Mouse (Mus musculus) hindbrain, embryonic 11.5 days (tissue): ENCODE results near the gene Cdh24. TPM values are rescaled to one million over a fixed set of nuclear protein-coding genes. Genes with fewer than 3 reads are reported as not detected.

Experiments
- ATAC-seq: fragments of 200-750 bp; cut with Nextera tagmentation; 2 replicates; pipeline ENCODE4 v1.8.0; 2017; ENCODE audit warnings: mild to moderate bottlenecking, moderate TSS enrichment, moderate library complexity; ENCODE audit not compliant: low FRiP score
- DNase-seq: peaks from one replicate; pipeline ENCODE4 v3.0.0-alpha.2; 2015; ENCODE audit warnings: low spot score
- H3K27ac ChIP-seq: fragments of 300-500 bp; sonication (generic); 2 replicates; pipeline ENCODE4 v1.5.1; 2014; ENCODE audit warnings: mild to moderate bottlenecking, low read depth, low read length
- H3K27me3 ChIP-seq: fragments of 300-500 bp; sonication (generic); 2 replicates; pipeline ENCODE4 v1.6.1; 2014; ENCODE audit warnings: mild to moderate bottlenecking, low read length, moderate library complexity, mixed read lengths; ENCODE audit not compliant: control insufficient read depth, insufficient read depth
- H3K36me3 ChIP-seq: fragments of 300-500 bp; sonication (generic); 2 replicates; pipeline ENCODE4 v1.6.1; 2014; ENCODE audit warnings: mild to moderate bottlenecking, low read length, moderate library complexity, mixed read lengths; ENCODE audit not compliant: control insufficient read depth, insufficient read depth
- H3K4me1 ChIP-seq: fragments of 300-500 bp; sonication (generic); replicated peaks from 2 replicates; pipeline ENCODE4 v1.6.1; 2014; ENCODE audit warnings: low read length, mixed read lengths; ENCODE audit not compliant: control insufficient read depth, insufficient read depth
- H3K4me2 ChIP-seq: fragments of 300-500 bp; sonication (generic); replicated peaks from 2 replicates; pipeline ENCODE4 v1.6.1; 2014; ENCODE audit warnings: mild to moderate bottlenecking, low read depth, low read length
- H3K4me3 ChIP-seq: fragments of 300-500 bp; sonication (generic); 2 replicates; pipeline ENCODE4 v1.5.1; 2014; ENCODE audit warnings: low read depth, low read length
- H3K9ac ChIP-seq: fragments of 300-500 bp; sonication (generic); 2 replicates; pipeline ENCODE4 v1.6.1; 2014; ENCODE audit warnings: low read depth, low read length
- H3K9me3 ChIP-seq: fragments of 300-500 bp; sonication (generic); 2 replicates; pipeline ENCODE4 v1.6.1; 2016; ENCODE audit warnings: low read length; ENCODE audit not compliant: control insufficient read depth
- WGBS: fragments of 180-500 bp; shearing (Covaris S2); extraction: QIAGEN DNeasy Blood & Tissue Kit; methylation state at CpG from one replicate; pipeline ENCODE4 v1.1.7; 2014; 5-methylcytosine and 5-hydroxymethylcytosine counted together
- polyA plus RNA-seq: library from polyadenylated mRNA; unstranded; fragments of >200 nt; fragmentation: Nextera tagmentation; extraction: Ambion mirVana; gene quantifications from 2 replicates; pipeline ENCODE4 v1.2.1, GENCODE M21; 2014

The Cdh24 gene
- polyA plus RNA-seq, 1 experiment from 2014 or later, result 8.1 TPM

- Histone ChIP-seq H3K27ac (no peak overlapping the region), H3K4me1 (no peaks in the 10 kb centered on the region), H3K9ac (no peak overlapping the region), H3K27me3 (no peaks in the 10 kb centered on the region), H3K4me3 (no peak overlapping the region), H3K9me3 (no peaks in the 10 kb centered on the region), H3K36me3 (0 out of 2 replicates have a peak, but pooled peaks cover 2% of the 10 kb centered on the region), H3K4me2 (no peak overlapping the region)
- WGBS, result 87% methylated on average over 2 of the region's 2 CpGs
- ATAC-seq (no peak), DNase-seq (no peak)
These were observed 33.2 kb upstream of the Cdh24 start for GRCm38 (mm10) chr14:54674317-54674716.

- DNase-seq, result peak; percentile 59
- peaks cover 9% of the 10 kb centered on the region; the same call in 1 of the 2 replicates for H3K36me3 ChIP-seq
- no peak overlapping the region for H3K4me2 ChIP-seq
- no peaks in the 10 kb centered on the region for H3K4me1 ChIP-seq
- no peaks in the 10 kb centered on the region for H3K9me3 ChIP-seq
- no peak overlapping the region for H3K27ac ChIP-seq
- H3K4me3 ChIP-seq, result no peak overlapping the region
- no peaks in the 10 kb centered on the region for H3K27me3 ChIP-seq
- ATAC-seq, result no peak
- no peak overlapping the region for H3K9ac ChIP-seq
- 90% methylated on average over 4 of the region's 4 CpGs for WGBS
These were observed 28.2 kb upstream of the Cdh24 start for GRCm38 (mm10) chr14:54669381-54669780.

- Histone ChIP-seq H3K4me2 (no peak overlapping the region), H3K36me3 (peaks cover 26% of the 10 kb centered on the region), H3K9me3 (no peaks in the 10 kb centered on the region), H3K4me3 (no peak overlapping the region), H3K27ac (no peak overlapping the region), H3K9ac (no peak overlapping the region), H3K27me3 (no peaks in the 10 kb centered on the region), H3K4me1 (no peaks in the 10 kb centered on the region)
- DNase-seq, result no peak
- ATAC-seq, result no peak
- WGBS, result 88% methylated on average over 10 of the region's 10 CpGs
These were observed 23.5 kb upstream of the Cdh24 start for GRCm38 (mm10) chr14:54664477-54665222.

- H3K4me2 ChIP-seq, result no peak overlapping the region
- no peaks in the 10 kb centered on the region for H3K27me3 ChIP-seq
- WGBS, result 94% methylated on average over 2 of the region's 2 CpGs
- no peak overlapping the region for H3K27ac ChIP-seq
- peaks cover 26% of the 10 kb centered on the region for H3K36me3 ChIP-seq
- no peak overlapping the region for H3K4me3 ChIP-seq
- no peak for DNase-seq
- no peak overlapping the region for H3K9ac ChIP-seq
- no peaks in the 10 kb centered on the region for H3K4me1 ChIP-seq
- H3K9me3 ChIP-seq, result no peaks in the 10 kb centered on the region
- no peak for ATAC-seq
These were observed 18.8 kb upstream of the Cdh24 start for GRCm38 (mm10) chr14:54660009-54660408.

- H3K27me3 ChIP-seq, result no peaks in the 10 kb centered on the region
- H3K4me3 ChIP-seq, result peak overlapping the region; percentile 65
- H3K27ac ChIP-seq, result peak overlapping the region; percentile 82
- peaks cover 17% of the 10 kb centered on the region for H3K36me3 ChIP-seq
- H3K9ac ChIP-seq, result peak overlapping the region; percentile 88
- peaks cover 5% of the 10 kb centered on the region; the same call in 1 of the 2 replicates for H3K4me1 ChIP-seq
- WGBS, result 2% methylated on average over 12 of the region's 12 CpGs
- DNase-seq, result peak; percentile 90
- peak; percentile 84 for ATAC-seq
- peak overlapping the region; percentile 64 for H3K4me2 ChIP-seq
- no peaks in the 10 kb centered on the region for H3K9me3 ChIP-seq
These were observed 12.3 kb upstream of the Cdh24 start for GRCm38 (mm10) chr14:54653496-54653895.

- Histone ChIP-seq H3K9ac (peak overlapping the region; percentile 88), H3K9me3 (no peaks in the 10 kb centered on the region), H3K4me3 (peak overlapping the region; percentile 65), H3K27me3 (no peaks in the 10 kb centered on the region), H3K27ac (peak overlapping the region; percentile 82), H3K36me3 (peaks cover 17% of the 10 kb centered on the region), H3K4me1 (peaks cover 5% of the 10 kb centered on the region; the same call in 1 of the 2 replicates), H3K4me2 (peak overlapping the region; percentile 64)
- DNase-seq (peak; percentile 32), ATAC-seq (no peak)
- 0% methylated on average over 7 of the region's 7 CpGs for WGBS
These were observed 11.6 kb upstream of the Cdh24 start for GRCm38 (mm10) chr14:54652787-54653186.

- DNase-seq (no peak), ATAC-seq (peak; percentile 12; the same call in 1 of the 2 replicates)
- Histone ChIP-seq H3K4me3 (no peak overlapping the region; the same call in 1 of the 2 replicates), H3K4me2 (no peak overlapping the region), H3K4me1 (peaks cover 5% of the 10 kb centered on the region; the same call in 1 of the 2 replicates), H3K27me3 (no peaks in the 10 kb centered on the region), H3K36me3 (peaks cover 19% of the 10 kb centered on the region), H3K9ac (no peak overlapping the region), H3K27ac (no peak overlapping the region), H3K9me3 (no peaks in the 10 kb centered on the region)
- WGBS, result 75% methylated on average over 4 of the region's 4 CpGs
These were observed 10.4 kb upstream of the Cdh24 start for GRCm38 (mm10) chr14:54651556-54651955.

GRCm38 (mm10) chr14:54650621-54651454 lies 9.7 kb upstream of the Cdh24 start:
- 70% methylated on average over 23 of the region's 23 CpGs for WGBS
- H3K4me3 ChIP-seq, result no peak overlapping the region
- H3K9me3 ChIP-seq, result no peaks in the 10 kb centered on the region
- no peak overlapping the region for H3K4me2 ChIP-seq
- H3K27ac ChIP-seq, result no peak overlapping the region
- peaks cover 5% of the 10 kb centered on the region; the same call in 1 of the 2 replicates for H3K4me1 ChIP-seq
- H3K9ac ChIP-seq, result no peak overlapping the region
- H3K36me3 ChIP-seq, result peaks cover 25% of the 10 kb centered on the region
- H3K27me3 ChIP-seq, result no peaks in the 10 kb centered on the region
- ATAC-seq (peak; percentile 36), DNase-seq (peak; percentile 97)
